Mouse (Mus musculus): ENCODE measurements at regions not wholly inside any gene's neighbourhood (a gene's known extent, or its start where the extent isn't known, plus 50 kb on each side); places are given as distances from the start of the nearest gene placed in this dataset.
A peak's percentile ranks its signal among the peaks of the same experiment; 100 is the strongest.

DNA sequence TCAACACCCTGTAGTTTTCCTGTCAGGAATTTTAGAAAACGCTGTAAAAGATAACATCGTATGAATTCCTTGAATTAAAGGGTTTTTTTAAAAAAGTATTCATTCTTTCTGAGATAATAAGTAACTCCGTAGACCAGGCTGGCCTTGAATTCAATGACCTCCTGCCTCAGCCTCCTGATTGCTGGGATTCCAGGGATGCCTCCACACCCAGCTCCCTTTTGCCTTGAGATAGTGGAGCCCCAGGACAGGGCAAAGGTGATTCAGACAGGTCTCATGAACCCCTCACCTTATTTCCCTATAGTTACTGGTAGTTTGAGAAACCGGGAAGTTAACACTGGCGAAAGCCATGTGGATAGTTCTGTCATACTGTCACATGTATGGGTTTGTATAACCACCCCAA, 128.8 kb upstream of the Usp9x start:
- H3K9me3 ChIP-seq (replicated peaks; ENCODE audit: insufficient read depth, low read length): no peaks in the 10 kb centered on the region
- H3K79me2 ChIP-seq (ENCODE audit: control insufficient read depth, insufficient read depth, low read length, poor library complexity): no peaks in the 10 kb centered on the region
- no peaks in the 10 kb centered on the region; a peak in 1 of 4 replicates for H3K27me3 ChIP-seq (ENCODE audit: control insufficient read depth in 1 of 2, insufficient read depth in 2 of 2, low read length in 2 of 2)
- no peak overlapping the region for H3K27ac ChIP-seq (ENCODE audit: control insufficient read depth, low read depth, low read length)
- TF ChIP-seq CTCF (IDR thresholded peaks at IDR 0.05 in 2 of 3, conservative IDR thresholded peaks at IDR 0.05 in 1 of 3; ENCODE audit: control insufficient read depth in 1 of 3, insufficient read depth in 1 of 3, low read depth in 2 of 3, low read length in 3 of 3, poor library complexity in 1 of 3, severe bottlenecking in 1 of 3) (no peak), BHLHE40 (IDR thresholded peaks at IDR 0.05; ENCODE audit: borderline replicate concordance, low read depth, low read length) (no peak), EP300 (IDR thresholded peaks at IDR 0.05; ENCODE audit: low read depth in 1 of 2, low read length in 2 of 2) (no peak), MAFK (IDR thresholded peaks at IDR 0.05; ENCODE audit: borderline replicate concordance, low read depth, low read length) (no peak), ZMIZ1 (IDR thresholded peaks at IDR 0.05; ENCODE audit: low read depth, low read length) (no peak)
- DNase-seq (ENCODE audit: low read depth, low spot score): no peak
- H3K4me1 ChIP-seq (ENCODE audit: control insufficient read depth in 1 of 2, insufficient read depth in 2 of 2, low read length in 2 of 2): peaks cover 0 to 6% of the 10 kb centered on the region in 2 experiments; a peak in 2 of 4 replicates
- H3K9ac ChIP-seq (ENCODE audit: control insufficient read depth, low read depth, low read length, poor library complexity, severe bottlenecking): no peak overlapping the region
- H3K4me3 ChIP-seq (ENCODE audit: control insufficient read depth in 1 of 2, insufficient read depth in 1 of 2, low read depth in 2 of 2, low read length in 2 of 2): no peak overlapping the region
- peaks cover 0 to 4% of the 10 kb centered on the region in 2 experiments; a peak in 1 of 4 replicates for H3K36me3 ChIP-seq (ENCODE audit: control insufficient read depth in 1 of 2, insufficient read depth in 2 of 2, low read length in 2 of 2)

DNA sequence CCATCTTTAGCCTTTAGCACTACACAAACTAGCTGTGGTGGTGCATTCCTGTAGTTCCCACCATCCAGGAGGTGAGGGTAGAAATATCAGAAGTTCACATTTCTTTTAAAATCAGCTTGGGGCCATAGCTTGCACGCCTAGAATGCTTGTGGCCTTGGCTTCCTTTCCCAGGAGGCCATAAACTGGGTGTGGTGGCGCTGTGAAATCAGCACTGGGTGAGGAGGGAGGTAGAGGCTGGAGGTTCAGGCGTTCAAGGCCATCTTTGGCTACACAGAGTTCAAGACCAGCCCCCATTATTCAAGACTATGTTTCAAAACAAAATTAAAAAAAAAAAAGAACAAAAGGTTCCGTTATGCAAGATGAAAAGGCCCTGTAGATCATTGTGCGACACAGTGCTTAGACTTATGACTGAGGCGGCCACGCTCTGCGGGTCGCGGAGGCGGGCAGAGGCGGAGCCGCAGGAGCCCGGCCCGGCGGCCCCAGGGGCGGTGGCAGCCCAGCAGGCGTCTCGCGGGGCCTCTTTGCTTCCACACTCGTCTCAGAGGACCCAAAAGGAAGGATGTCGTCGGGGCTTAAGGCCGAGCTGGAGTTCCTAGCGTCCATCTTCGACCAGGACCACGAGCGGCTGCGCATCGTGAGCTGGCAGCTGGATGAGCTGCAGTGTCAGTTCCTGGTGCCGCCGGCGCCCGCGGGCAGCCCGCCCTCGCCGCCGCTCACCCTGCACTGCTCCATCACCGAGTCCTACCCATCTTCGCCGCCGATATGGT, 134.7 kb upstream of the Usp9x start:
- Histone ChIP-seq H3K9ac (ENCODE audit: control insufficient read depth, low read depth, low read length, poor library complexity, severe bottlenecking) (peak overlapping the region; percentile 81), H3K36me3 (ENCODE audit: control insufficient read depth in 1 of 2, insufficient read depth in 2 of 2, low read length in 2 of 2) (peaks cover 0 to 12% of the 10 kb centered on the region in 2 experiments; a peak in 2 of 4 replicates), H3K4me1 (ENCODE audit: control insufficient read depth in 1 of 2, insufficient read depth in 2 of 2, low read length in 2 of 2) (peaks cover 7 to 19% of the 10 kb centered on the region in 2 experiments; a peak in 3 of 4 replicates), H3K79me2 (ENCODE audit: control insufficient read depth, insufficient read depth, low read length, poor library complexity) (no peaks in the 10 kb centered on the region; the same call in 1 of the 2 replicates), H3K27ac (ENCODE audit: control insufficient read depth, low read depth, low read length) (peak overlapping the region; percentile 40), H3K9me3 (replicated peaks; ENCODE audit: insufficient read depth, low read length) (no peaks in the 10 kb centered on the region), H3K4me3 (ENCODE audit: control insufficient read depth in 1 of 2, insufficient read depth in 1 of 2, low read depth in 2 of 2, low read length in 2 of 2) (peak overlapping the region; percentile 64 to 80), H3K27me3 (ENCODE audit: control insufficient read depth in 1 of 2, insufficient read depth in 2 of 2, low read length in 2 of 2) (no peaks in the 10 kb centered on the region)
- peak; percentile 76 for DNase-seq (ENCODE audit: low read depth, low spot score)
- TF ChIP-seq CHD1 (IDR thresholded peaks at IDR 0.05; ENCODE audit: low read depth, low read length) (no peak), ZNF384 (IDR thresholded peaks at IDR 0.05; ENCODE audit: low read depth, low read length) (no peak), POLR2AphosphoS2 (IDR thresholded peaks at IDR 0.05; ENCODE audit: low read length) (no peak), KAT2A (conservative IDR thresholded peaks at IDR 0.05; ENCODE audit: low read depth, low read length) (no peak), TAL1 (IDR thresholded peaks at IDR 0.05; ENCODE audit: low read length) (no peak), NRF1 (IDR thresholded peaks at IDR 0.05; ENCODE audit: insufficient read depth, low read depth, low read length, poor library complexity, severe bottlenecking) (peak; percentile 37; the same call in 1 of the 2 replicates), MXI1 (IDR thresholded peaks at IDR 0.05; ENCODE audit: low read depth, low read length) (no peak), ZKSCAN1 (IDR thresholded peaks at IDR 0.05; ENCODE audit: low read depth, low read length) (no peak), JUND (IDR thresholded peaks at IDR 0.05; ENCODE audit: low read depth, low read length) (no peak), SIN3A (IDR thresholded peaks at IDR 0.05; ENCODE audit: low read length) (no peak), MYC (IDR thresholded peaks at IDR 0.05; ENCODE audit: low read depth, low read length) (no peak), MAX (IDR thresholded peaks at IDR 0.05; ENCODE audit: low read length) (peak; percentile 15; the same call in 1 of the 2 replicates), E2F4 (IDR thresholded peaks at IDR 0.05; ENCODE audit: borderline replicate concordance, low read depth, low read length) (no peak), GABPA (IDR thresholded peaks at IDR 0.05; ENCODE audit: low read depth, low read length) (no peak), ELF1 (IDR thresholded peaks at IDR 0.05; ENCODE audit: low read depth, low read length) (no peak), EP300 (IDR thresholded peaks at IDR 0.05; ENCODE audit: low read depth in 1 of 2, low read length in 2 of 2) (no peak), GATA1 (IDR thresholded peaks at IDR 0.05; ENCODE audit: low read depth, low read length) (no peak), TBP (IDR thresholded peaks at IDR 0.05; ENCODE audit: low read depth, low read length) (peak; percentile 68; the same call in 1 of the 2 replicates), BHLHE40 (IDR thresholded peaks at IDR 0.05; ENCODE audit: borderline replicate concordance, low read depth, low read length) (no peak), NELFE (IDR thresholded peaks at IDR 0.05; ENCODE audit: low read depth, low read length) (no peak), MAFK (IDR thresholded peaks at IDR 0.05; ENCODE audit: borderline replicate concordance, low read depth, low read length) (no peak), TCF12 (IDR thresholded peaks at IDR 0.05; ENCODE audit: low read depth, low read length) (no peak), MAZ (IDR thresholded peaks at IDR 0.05; ENCODE audit: low read depth, low read length) (no peak), RCOR1 (IDR thresholded peaks at IDR 0.05; ENCODE audit: low read depth, low read length) (no peak), CHD2 (IDR thresholded peaks at IDR 0.05; ENCODE audit: low read length) (no peak), RAD21 (IDR thresholded peaks at IDR 0.05; ENCODE audit: low read depth, low read length) (no peak), POLR2A (IDR thresholded peaks at IDR 0.05; ENCODE audit: control insufficient read depth in 1 of 2, insufficient read depth in 1 of 2, low read depth in 1 of 2, low read length in 2 of 2, poor library complexity in 1 of 2) (peak; percentile 57 to 61; a peak in 2 of 4 replicates), CTCF (IDR thresholded peaks at IDR 0.05 in 2 of 3, conservative IDR thresholded peaks at IDR 0.05 in 1 of 3; ENCODE audit: control insufficient read depth in 1 of 3, insufficient read depth in 1 of 3, low read depth in 2 of 3, low read length in 3 of 3, poor library complexity in 1 of 3, severe bottlenecking in 1 of 3) (peak in 2 of 3 experiments; percentile 7 to 17; a peak in 1 of 6 replicates), ZC3H11A (IDR thresholded peaks at IDR 0.05; ENCODE audit: low read depth, low read length) (no peak)

All from MEL (cell line).